Mouse (Mus musculus) liver, embryonic 16.5 days (tissue): ENCODE measurements around the gene Trp53bp1. TPM values are rescaled to one million over a fixed set of nuclear protein-coding genes. Genes with fewer than 3 reads are reported as not detected.

Experiments used
- ATAC-seq: fragments of 200-750 bp; cut with Nextera tagmentation; 2 replicates; pipeline ENCODE4 v1.8.0; 2017; ENCODE audit warnings: low read depth, mild to moderate bottlenecking, moderate number of reproducible peaks, moderate library complexity
- H3K27ac ChIP-seq: fragments of 300-500 bp; sonication (generic); 2 replicates; pipeline ENCODE4 v1.5.1; 2014; ENCODE audit warnings: mild to moderate bottlenecking, low read length
- H3K27me3 ChIP-seq: fragments of 300-500 bp; sonication (generic); 2 replicates; pipeline ENCODE4 v1.6.1; 2014; ENCODE audit warnings: low read depth, low read length, mixed read lengths; ENCODE audit not compliant: control insufficient read depth, insufficient read depth
- H3K36me3 ChIP-seq: fragments of 300-500 bp; sonication (generic); 2 replicates; pipeline ENCODE4 v1.6.1; 2014; ENCODE audit warnings: mild to moderate bottlenecking; ENCODE audit not compliant: control insufficient read depth, insufficient read depth
- H3K4me1 ChIP-seq: fragments of 300-500 bp; sonication (generic); 2 replicates; pipeline ENCODE4 v1.6.1; 2014; ENCODE audit warnings: low read depth, low read length, mixed read lengths; ENCODE audit not compliant: control insufficient read depth
- H3K4me2 ChIP-seq: fragments of 300-500 bp; sonication (generic); 2 replicates; pipeline ENCODE4 v1.6.1; 2014; ENCODE audit warnings: low read depth, low read length, mixed read lengths
- H3K4me3 ChIP-seq: fragments of 300-500 bp; sonication (generic); 2 replicates; pipeline ENCODE4 v1.5.1; 2014; ENCODE audit warnings: low read depth, mild to moderate bottlenecking, low read length
- H3K9ac ChIP-seq: fragments of 300-500 bp; sonication (generic); 2 replicates; pipeline ENCODE4 v1.6.1; 2014; ENCODE audit warnings: low read depth, low read length
- H3K9me3 ChIP-seq: fragments of 300-500 bp; sonication (generic); replicated peaks from 2 replicates; pipeline ENCODE4 v1.6.1; 2016; ENCODE audit warnings: low read length; ENCODE audit not compliant: control insufficient read depth
- WGBS: fragments of 180-500 bp; shearing (Covaris S2); extraction: QIAGEN DNeasy Blood & Tissue Kit; methylation state at CpG from one replicate; pipeline ENCODE4 v1.1.7; 2014; ENCODE audit not compliant: insufficient replicate concordance; 5-methylcytosine and 5-hydroxymethylcytosine counted together
- polyA plus RNA-seq: library from polyadenylated mRNA; unstranded; fragments of >200 nt; fragmentation: Nextera tagmentation; extraction: Ambion mirVana; gene quantifications from 2 replicates; pipeline ENCODE4 v1.2.1, GENCODE M21; 2015

Gene Trp53bp1
- polyA plus RNA-seq, 1 experiment from 2014 or later: 18.9 TPM

- 3% methylated on average over 14 of the region's 15 CpGs for WGBS
- H3K4me2 ChIP-seq: peak overlapping the region; percentile 7; the same call in 1 of the 2 replicates
- peaks cover 91% of the 10 kb centered on the region for H3K27me3 ChIP-seq
- no peak overlapping the region for H3K4me3 ChIP-seq
- no peak overlapping the region for H3K27ac ChIP-seq
- no peak overlapping the region for H3K9ac ChIP-seq
- no peaks in the 10 kb centered on the region for H3K36me3 ChIP-seq
- H3K4me1 ChIP-seq: no peaks in the 10 kb centered on the region; the same call in 1 of the 2 replicates
- no peak for ATAC-seq
- H3K9me3 ChIP-seq: no peaks in the 10 kb centered on the region
These were observed 24.7 kb upstream of the Trp53bp1 start for GRCm38 (mm10) chr2:121295608-121296571.

GRCm38 (mm10) chr2:121294753-121295607, 23.8 kb upstream of the Trp53bp1 start:
- H3K9me3 ChIP-seq: no peaks in the 10 kb centered on the region
- no peak for ATAC-seq
- no peak overlapping the region for H3K27ac ChIP-seq
- H3K4me2 ChIP-seq: no peak overlapping the region
- no peak overlapping the region for H3K9ac ChIP-seq
- H3K4me3 ChIP-seq: no peak overlapping the region
- H3K4me1 ChIP-seq: peaks cover under 1% of the 10 kb centered on the region
- 3% methylated on average over 18 of the region's 18 CpGs for WGBS
- H3K36me3 ChIP-seq: no peaks in the 10 kb centered on the region
- peaks cover 97% of the 10 kb centered on the region for H3K27me3 ChIP-seq

- Histone ChIP-seq H3K9me3 (no peaks in the 10 kb centered on the region), H3K4me1 (peaks cover 8% of the 10 kb centered on the region), H3K4me2 (no peak overlapping the region), H3K27me3 (peaks cover 97% of the 10 kb centered on the region), H3K27ac (no peak overlapping the region), H3K36me3 (no peaks in the 10 kb centered on the region), H3K9ac (no peak overlapping the region), H3K4me3 (no peak overlapping the region)
- no peak for ATAC-seq
- 18% methylated on average over 4 of the region's 4 CpGs for WGBS
These were observed 23.0 kb upstream of the Trp53bp1 start for GRCm38 (mm10) chr2:121294182-121294581.

GRCm38 (mm10) chr2:121292316-121293013, 21.3 kb upstream of the Trp53bp1 start:
- Histone ChIP-seq H3K9me3 (no peaks in the 10 kb centered on the region), H3K4me1 (peaks cover 11% of the 10 kb centered on the region), H3K9ac (no peak overlapping the region), H3K36me3 (no peaks in the 10 kb centered on the region), H3K4me3 (no peak overlapping the region), H3K4me2 (no peak overlapping the region), H3K27ac (no peak overlapping the region), H3K27me3 (peaks cover 96% of the 10 kb centered on the region)
- WGBS: 43% methylated on average over 5 of the region's 5 CpGs
- no peak for ATAC-seq

GRCm38 (mm10) chr2:121289730-121290540, 18.7 kb upstream of the Trp53bp1 start:
- 5% methylated on average over 30 of the region's 36 CpGs for WGBS
- peaks cover 72% of the 10 kb centered on the region for H3K27me3 ChIP-seq

DNA sequence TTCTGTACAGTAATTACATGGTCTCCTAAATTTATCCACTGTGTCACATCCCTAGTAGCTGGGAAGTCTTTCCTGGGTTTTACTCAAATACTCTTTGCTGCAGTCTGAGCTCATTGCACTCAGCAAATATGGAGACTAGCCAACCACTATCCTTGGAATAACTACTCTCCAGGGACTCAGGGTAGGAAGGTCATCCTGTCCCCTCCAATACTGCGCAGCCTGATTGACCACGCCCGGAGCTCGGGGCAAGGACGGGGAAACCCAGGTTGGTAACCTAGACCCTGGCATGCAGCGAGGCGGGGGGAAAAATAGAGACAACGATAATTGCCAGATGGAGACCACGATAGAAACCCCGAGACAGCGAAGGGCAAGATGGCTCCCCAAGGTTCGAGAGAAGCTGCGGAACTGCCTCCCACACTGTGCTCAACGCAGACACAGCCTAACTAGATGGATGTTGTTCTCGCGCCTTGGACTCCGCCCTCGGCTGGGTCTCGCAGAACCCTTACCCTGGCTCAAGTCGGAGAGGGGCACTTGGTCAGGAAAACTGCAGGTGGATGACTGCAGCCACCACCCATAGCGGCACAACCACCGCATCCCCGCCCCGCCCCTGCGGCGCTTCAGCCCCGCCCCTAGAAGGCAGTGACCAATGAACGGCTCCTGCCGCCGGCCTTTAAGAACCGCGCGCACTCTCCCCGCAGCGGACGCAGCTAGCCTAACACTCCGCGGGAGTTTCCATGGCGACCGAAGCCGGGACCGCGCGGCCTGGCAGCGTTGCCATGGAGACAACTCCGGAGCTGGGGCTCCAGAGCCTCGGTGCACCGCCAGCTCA, 17.9 kb upstream of the Trp53bp1 start, which contains the start of gene Map1a:
Gene Map1a, plus strand, starts transcription at position 700 of the 829 bp plus-strand sequence.
- H3K4me2 ChIP-seq: peak within 1 kb of the TSS; percentile 96
- H3K4me1 ChIP-seq: peaks cover 11% of the 10 kb centered on the region
- H3K27me3 ChIP-seq: peaks cover 64% of the 10 kb centered on the region
- peak; percentile 97 for ATAC-seq
- no peak within 1 kb of the TSS for H3K27ac ChIP-seq
- no peaks in the 10 kb centered on the region for H3K9me3 ChIP-seq
- peak within 1 kb of the TSS; percentile 42 for H3K9ac ChIP-seq
- H3K4me3 ChIP-seq: peak within 1 kb of the TSS; percentile 68
- WGBS: 2% methylated on average over 48 of the region's 48 CpGs
- no peaks in the 10 kb centered on the region for H3K36me3 ChIP-seq

More at GRCm38 (mm10) chr2:121289730-121290540, 18.7 kb upstream of the Trp53bp1 start:
- Histone ChIP-seq H3K9ac (peak overlapping the region; percentile 42), H3K4me2 (peak overlapping the region; percentile 96), H3K4me3 (peak overlapping the region; percentile 68), H3K36me3 (no peaks in the 10 kb centered on the region), H3K9me3 (no peaks in the 10 kb centered on the region), H3K27ac (no peak overlapping the region), H3K4me1 (peaks cover 11% of the 10 kb centered on the region)
- ATAC-seq: no peak

DNA sequence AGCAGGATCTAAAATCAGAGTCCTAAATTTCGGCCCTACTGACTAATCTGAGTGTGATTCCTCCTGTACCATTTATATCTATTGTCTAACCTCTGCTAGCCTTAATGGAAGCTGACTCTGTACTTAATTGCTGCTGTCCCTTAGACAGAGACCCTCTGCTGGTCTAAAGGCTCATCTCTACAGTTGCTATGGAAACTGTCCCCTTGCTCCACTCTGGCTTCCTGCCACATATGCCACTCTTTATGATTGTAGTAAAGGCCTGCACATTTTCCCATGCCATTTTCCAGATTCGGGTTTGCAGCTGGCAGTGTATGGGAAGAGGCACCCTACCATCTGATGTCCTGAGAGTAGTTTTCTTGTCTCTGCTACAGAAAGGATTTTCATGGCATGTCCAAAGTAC, 16.6 kb upstream of the Trp53bp1 start:
- H3K4me2 ChIP-seq: no peak overlapping the region
- H3K9ac ChIP-seq: no peak overlapping the region
- H3K27me3 ChIP-seq: peaks cover 51% of the 10 kb centered on the region
- no peak for ATAC-seq
- H3K9me3 ChIP-seq: no peaks in the 10 kb centered on the region
- H3K4me3 ChIP-seq: no peak overlapping the region
- 49% methylated on average over 2 of the region's 2 CpGs for WGBS
- H3K4me1 ChIP-seq: peaks cover 11% of the 10 kb centered on the region
- H3K27ac ChIP-seq: no peak overlapping the region
- H3K36me3 ChIP-seq: no peaks in the 10 kb centered on the region
